Mouse (Mus musculus) forebrain, embryonic 10.5 days (tissue): Measurements from ENCODE around the gene Cox19. TPM values are rescaled to one million over a fixed set of nuclear protein-coding genes. Genes with fewer than 3 reads are reported as not detected.

Experiments
- DNase-seq: peaks from one replicate; pipeline ENCODE4 v3.0.0-alpha.2; 2017; ENCODE audit warnings: low spot score; ENCODE audit errors: extremely low spot score
- H3K27ac ChIP-seq: fragments of 300-500 bp; sonication (generic); 2 replicates; pipeline ENCODE4 v1.5.1; 2016; ENCODE audit warnings: mild to moderate bottlenecking
- H3K27me3 ChIP-seq: fragments of 300-500 bp; sonication (generic); 2 replicates; pipeline ENCODE4 v1.6.1; 2016; ENCODE audit warnings: mild to moderate bottlenecking; ENCODE audit not compliant: poor library complexity, severe bottlenecking
- H3K36me3 ChIP-seq: fragments of 300-500 bp; sonication (generic); replicated peaks from 2 replicates; pipeline ENCODE4 v1.6.1; 2016; ENCODE audit warnings: mild to moderate bottlenecking, moderate library complexity
- H3K4me1 ChIP-seq: fragments of 300-500 bp; sonication (generic); 2 replicates; pipeline ENCODE4 v1.6.1; 2016
- H3K4me3 ChIP-seq: fragments of 300-500 bp; sonication (generic); 2 replicates; pipeline ENCODE4 v1.5.1; 2016; ENCODE audit warnings: mild to moderate bottlenecking, moderate library complexity
- H3K9me3 ChIP-seq: fragments of 300-500 bp; sonication (generic); 2 replicates; pipeline ENCODE4 v1.6.1; 2016; ENCODE audit warnings: mild to moderate bottlenecking, moderate library complexity
- WGBS: fragments of 180-500 bp; shearing (Covaris S2); methylation state at CpG from one replicate; pipeline ENCODE4 v1.1.7; 2016; 5-methylcytosine and 5-hydroxymethylcytosine counted together
- polyA plus RNA-seq: library from polyadenylated mRNA; unstranded; fragments of >200 nt; fragmentation: Nextera tagmentation; extraction: Ambion mirVana; gene quantifications from 2 replicates; pipeline ENCODE4 v1.2.1, GENCODE M21; 2016

Gene Cox19
- polyA plus RNA-seq, 1 experiment from 2014 or later: 120 TPM

DNA sequence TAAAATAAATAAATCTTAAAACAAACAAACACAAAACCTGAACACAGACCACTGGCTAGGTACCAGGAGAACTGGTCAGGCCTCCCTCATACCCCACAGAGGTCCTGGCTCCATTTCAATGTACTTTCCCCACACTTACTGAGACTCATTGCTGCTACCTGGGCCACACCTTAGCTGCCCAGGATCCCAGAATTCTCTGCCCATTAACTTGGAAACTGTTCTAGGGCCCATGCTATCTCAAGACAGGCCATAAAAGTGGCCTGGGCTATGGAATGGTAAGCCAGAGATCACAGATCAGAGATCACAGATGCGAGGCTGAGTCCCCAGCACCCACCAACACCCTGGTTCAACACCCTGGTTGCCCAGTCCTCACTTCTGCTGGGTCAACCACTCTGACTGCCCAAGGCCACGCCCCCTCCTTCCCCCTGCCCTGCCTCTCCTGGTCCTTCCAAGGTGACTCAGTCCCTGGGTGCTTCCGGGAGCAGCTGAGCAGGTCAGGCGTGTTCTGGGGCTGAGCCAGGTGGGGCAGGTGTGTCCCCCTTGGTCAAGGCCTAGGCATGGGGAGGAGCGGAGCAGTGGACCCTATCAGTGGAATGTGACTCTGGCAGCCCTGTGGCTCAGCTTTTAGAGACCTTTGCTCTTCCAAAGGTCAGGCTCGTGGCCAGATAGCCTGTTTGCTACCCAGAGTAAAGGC lies 34.1 kb downstream of the Cox19 start:
- Histone ChIP-seq H3K4me3 (no peak overlapping the region), H3K27me3 (peaks cover 4% of the 10 kb centered on the region; the same call in 1 of the 2 replicates), H3K36me3 (no peaks in the 10 kb centered on the region), H3K27ac (no peak overlapping the region), H3K9me3 (no peaks in the 10 kb centered on the region), H3K4me1 (no peaks in the 10 kb centered on the region)
- no peak for DNase-seq
- 87% methylated on average over 6 of the region's 6 CpGs for WGBS

DNA sequence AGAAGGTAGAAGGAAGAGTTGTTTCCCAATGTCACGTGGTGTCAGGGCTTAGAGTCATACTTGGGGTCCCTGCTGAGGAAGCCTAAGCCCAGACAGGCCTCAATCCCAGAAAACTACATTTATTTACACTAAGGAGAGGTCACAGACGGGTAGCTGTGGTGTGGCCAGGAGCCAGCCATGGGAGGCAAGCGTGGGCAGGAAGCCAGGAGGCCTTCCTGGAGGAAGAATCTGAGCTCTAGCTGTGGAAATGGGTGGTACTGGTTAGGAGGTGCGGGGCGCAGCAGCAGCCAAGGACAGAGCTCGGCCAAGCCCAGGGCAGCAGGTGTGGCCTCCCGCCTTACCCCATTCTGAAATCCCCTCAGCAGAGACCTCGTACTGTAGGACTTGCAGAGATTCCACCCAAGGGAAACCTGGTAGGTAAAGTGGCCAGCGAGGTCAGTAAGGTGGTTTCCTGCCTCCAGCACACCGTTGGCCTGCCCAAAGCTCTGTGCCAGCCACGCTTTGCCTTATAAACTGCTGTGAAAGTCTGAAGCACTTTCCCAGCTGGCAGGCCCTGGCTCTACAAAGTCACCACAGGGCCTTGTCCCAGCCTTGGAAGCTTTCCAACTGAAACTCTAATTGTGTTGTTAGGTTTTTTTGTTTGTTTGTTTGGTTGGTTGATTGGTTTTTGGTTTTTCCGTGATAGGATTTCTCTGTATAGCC lies 36.1 kb downstream of the Cox19 start:
- Histone ChIP-seq H3K4me3 (no peak overlapping the region), H3K27me3 (no peaks in the 10 kb centered on the region), H3K9me3 (no peaks in the 10 kb centered on the region), H3K4me1 (no peaks in the 10 kb centered on the region), H3K27ac (no peak overlapping the region), H3K36me3 (no peaks in the 10 kb centered on the region)
- no peak for DNase-seq
- 85% methylated on average over 12 of the region's 12 CpGs for WGBS

- Histone ChIP-seq H3K36me3 (no peaks in the 10 kb centered on the region), H3K9me3 (no peaks in the 10 kb centered on the region), H3K27me3 (no peaks in the 10 kb centered on the region), H3K4me3 (no peak overlapping the region), H3K27ac (no peak overlapping the region), H3K4me1 (no peaks in the 10 kb centered on the region)
- 89% methylated on average over 9 of the region's 9 CpGs for WGBS
- DNase-seq: no peak
These were observed 37.7 kb downstream of the Cox19 start for GRCm38 (mm10) chr5:139313536-139313935.

DNA sequence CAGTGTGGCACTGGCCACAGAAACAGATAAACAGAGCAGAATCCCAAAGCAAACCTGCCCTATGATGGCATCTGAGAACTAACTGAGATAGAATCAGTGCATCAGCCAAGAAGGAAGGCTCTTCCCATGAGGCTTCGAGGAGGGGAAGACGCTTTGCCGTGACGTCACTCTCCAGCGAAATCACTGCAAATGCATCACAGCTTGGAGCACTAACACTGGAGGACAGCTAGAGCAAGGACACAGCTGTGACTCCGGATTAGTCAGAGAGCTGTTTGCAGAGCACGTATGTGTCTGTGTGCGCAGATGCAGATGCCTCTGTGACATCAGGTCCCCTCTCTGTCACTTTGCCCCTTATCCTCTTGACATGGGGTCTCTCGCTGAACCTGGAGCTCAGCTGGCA lies 39.4 kb downstream of the Cox19 start:
- no peaks in the 10 kb centered on the region for H3K9me3 ChIP-seq
- no peaks in the 10 kb centered on the region for H3K36me3 ChIP-seq
- no peak overlapping the region for H3K4me3 ChIP-seq
- H3K27ac ChIP-seq: no peak overlapping the region
- no peaks in the 10 kb centered on the region for H3K4me1 ChIP-seq
- WGBS: 91% methylated on average over 9 of the region's 9 CpGs
- H3K27me3 ChIP-seq: no peaks in the 10 kb centered on the region
- no peak for DNase-seq

GRCm38 (mm10) chr5:139310477-139310876 lies 40.7 kb downstream of the Cox19 start:
- 89% methylated on average over 4 of the region's 4 CpGs for WGBS
- no peak for DNase-seq
- Histone ChIP-seq H3K27ac (no peak overlapping the region), H3K36me3 (no peaks in the 10 kb centered on the region), H3K4me1 (no peaks in the 10 kb centered on the region), H3K27me3 (no peaks in the 10 kb centered on the region), H3K9me3 (no peaks in the 10 kb centered on the region), H3K4me3 (no peak overlapping the region)

DNA sequence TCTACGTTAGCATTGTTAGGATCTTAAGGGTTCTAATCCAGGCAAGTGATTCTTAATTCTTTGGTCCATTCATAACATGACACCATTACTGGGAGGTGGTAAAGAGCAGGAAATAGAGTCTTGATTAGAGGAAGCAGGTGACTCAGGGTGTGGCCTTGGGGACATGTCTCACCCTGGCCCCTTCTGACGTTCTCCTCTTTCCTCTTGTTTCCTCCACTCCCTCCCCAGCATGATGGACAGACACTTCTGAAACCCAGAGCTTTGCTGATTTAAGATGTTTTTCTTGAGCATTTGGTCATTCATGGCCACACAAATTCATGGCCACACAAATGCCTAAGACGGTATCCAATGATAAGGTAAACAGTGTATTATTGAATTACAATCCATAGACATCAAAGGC lies 41.3 kb downstream of the Cox19 start:
- no peak for DNase-seq
- WGBS: 83% methylated on average over 3 of the region's 3 CpGs

DNA sequence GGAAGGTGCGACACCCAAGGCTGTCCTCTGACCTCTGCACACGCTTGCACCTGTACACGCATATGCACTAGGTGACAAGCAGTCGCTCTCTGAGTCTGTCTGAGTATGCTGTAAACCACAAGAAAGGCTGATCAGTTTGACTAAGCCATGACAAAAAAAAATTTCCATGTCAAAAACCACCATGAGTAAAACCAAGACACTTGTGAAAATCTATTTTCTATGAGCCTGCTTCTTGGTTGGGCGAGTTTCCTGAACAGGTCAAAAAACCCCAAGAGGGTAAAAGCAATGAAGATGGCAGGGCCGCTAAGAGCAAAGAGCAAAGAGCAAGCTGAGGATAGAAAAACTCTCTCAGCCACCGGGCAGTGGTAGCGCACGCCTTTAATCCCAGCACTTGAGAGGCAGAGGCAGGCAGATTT lies 47.6 kb downstream of the Cox19 start:
- Histone ChIP-seq H3K27ac (no peak overlapping the region), H3K4me3 (no peak overlapping the region), H3K36me3 (no peaks in the 10 kb centered on the region), H3K9me3 (no peaks in the 10 kb centered on the region), H3K4me1 (peaks cover 3% of the 10 kb centered on the region; the same call in 1 of the 2 replicates), H3K27me3 (no peaks in the 10 kb centered on the region)
- no peak for DNase-seq
- 91% methylated on average over 9 of the region's 9 CpGs for WGBS

More for the DNA sequence above, 41.3 kb downstream of the Cox19 start:
- Histone ChIP-seq H3K27ac (no peak overlapping the region), H3K27me3 (no peaks in the 10 kb centered on the region), H3K4me1 (no peaks in the 10 kb centered on the region), H3K4me3 (no peak overlapping the region), H3K36me3 (no peaks in the 10 kb centered on the region), H3K9me3 (no peaks in the 10 kb centered on the region)

DNA sequence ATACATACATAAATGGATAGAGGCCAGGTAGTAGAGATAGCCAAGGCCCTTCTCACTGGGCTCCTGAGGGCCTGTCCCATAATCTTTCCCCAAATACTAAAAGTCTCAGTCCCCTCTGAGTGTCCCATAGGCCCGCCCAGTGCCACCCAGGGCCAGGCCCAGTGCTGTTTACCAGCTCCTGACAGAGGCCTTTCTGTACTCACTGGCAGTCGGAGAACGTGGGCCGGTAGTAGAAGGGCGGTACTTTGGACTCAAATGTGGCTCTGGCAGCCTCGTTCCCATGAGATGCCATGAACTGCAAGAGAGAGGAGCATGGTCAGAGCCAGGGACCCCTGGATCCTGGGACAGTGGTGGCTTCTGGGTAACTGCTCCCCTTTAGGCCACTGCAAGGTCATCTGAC lies 49.1 kb downstream of the Cox19 start:
- Histone ChIP-seq H3K9me3 (no peaks in the 10 kb centered on the region), H3K4me1 (peaks cover 6% of the 10 kb centered on the region; the same call in 1 of the 2 replicates), H3K27me3 (no peaks in the 10 kb centered on the region), H3K4me3 (no peak overlapping the region), H3K27ac (no peak overlapping the region), H3K36me3 (no peaks in the 10 kb centered on the region)
- WGBS: 89% methylated on average over 6 of the region's 6 CpGs
- DNase-seq: no peak

DNA sequence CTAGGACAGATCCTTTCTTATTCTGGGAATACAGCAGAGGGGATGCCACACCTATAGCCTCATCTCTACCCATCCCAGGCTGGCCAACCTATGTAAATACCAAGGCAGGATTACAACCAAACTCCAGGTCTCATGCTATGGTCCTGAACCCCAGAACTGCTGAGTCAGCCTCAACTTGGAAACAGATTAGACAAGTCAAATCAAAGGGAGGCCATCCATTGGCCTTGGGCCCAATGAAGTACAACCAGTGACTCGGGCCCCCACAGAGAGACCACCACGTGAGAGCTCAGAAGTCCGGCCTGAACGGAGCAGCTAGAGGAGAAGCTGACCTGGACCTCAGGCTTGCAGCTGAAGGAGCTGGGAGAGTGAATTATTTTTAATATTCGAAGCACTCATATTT lies 53.5 kb downstream of the Cox19 start:
- 90% methylated on average over 5 of the region's 5 CpGs for WGBS
- Histone ChIP-seq H3K36me3 (no peaks in the 10 kb centered on the region), H3K27ac (no peak overlapping the region), H3K9me3 (no peaks in the 10 kb centered on the region), H3K4me3 (no peak overlapping the region), H3K27me3 (no peaks in the 10 kb centered on the region), H3K4me1 (peaks cover 6% of the 10 kb centered on the region; the same call in 1 of the 2 replicates)
- DNase-seq: no peak

- DNase-seq: no peak
- no peaks in the 10 kb centered on the region for H3K9me3 ChIP-seq
- no peaks in the 10 kb centered on the region for H3K36me3 ChIP-seq
- peaks cover 6% of the 10 kb centered on the region; the same call in 1 of the 2 replicates for H3K4me1 ChIP-seq
- 93% methylated on average over 10 of the region's 10 CpGs for WGBS
- H3K4me3 ChIP-seq: no peak overlapping the region
- no peaks in the 10 kb centered on the region for H3K27me3 ChIP-seq
- H3K27ac ChIP-seq: no peak overlapping the region
These were observed 54.1 kb downstream of the Cox19 start for GRCm38 (mm10) chr5:139297092-139297491.

- 74% methylated on average over 2 of the region's 2 CpGs for WGBS
- DNase-seq: no peak
- Histone ChIP-seq H3K27me3 (no peaks in the 10 kb centered on the region), H3K4me1 (0 out of 2 replicates have a peak, but pooled peaks cover 3% of the 10 kb centered on the region), H3K9me3 (no peaks in the 10 kb centered on the region), H3K4me3 (no peak overlapping the region), H3K27ac (no peak overlapping the region), H3K36me3 (no peaks in the 10 kb centered on the region)
These were observed 57.1 kb downstream of the Cox19 start for GRCm38 (mm10) chr5:139294089-139294488.

GRCm38 (mm10) chr5:139291811-139292560 lies 59.2 kb downstream of the Cox19 start:
- WGBS: 77% methylated on average over 6 of the region's 6 CpGs
- no peaks in the 10 kb centered on the region for H3K9me3 ChIP-seq
- no peaks in the 10 kb centered on the region for H3K27me3 ChIP-seq
- H3K4me1 ChIP-seq: 0 out of 2 replicates have a peak, but pooled peaks cover 2% of the 10 kb centered on the region
- H3K4me3 ChIP-seq: no peak overlapping the region
- no peak for DNase-seq
- no peaks in the 10 kb centered on the region for H3K36me3 ChIP-seq
- no peak overlapping the region for H3K27ac ChIP-seq
